Mouse (Mus musculus): ENCODE results near the gene Dmkn. TPM values are rescaled to one million over a fixed set of nuclear protein-coding genes. Genes with fewer than 3 reads are reported as not detected.

Dmkn gene
- polyA plus RNA-seq, 1 experiment: 0.99 TPM

GRCm38 (mm10) chr7:30787377-30788022 lies 23.9 kb downstream of the Dmkn start, which contains the start of gene Krtdap:
Gene Krtdap, plus strand, starts transcription at chr7:30787896.
- H3K9me3 ChIP-seq (replicated peaks; ENCODE audit: control insufficient read depth, insufficient read depth, low read length, poor library complexity, severe bottlenecking): no peaks in the 10 kb centered on the region
- no peaks in the 10 kb centered on the region for H3K36me3 ChIP-seq (ENCODE audit: control insufficient read depth, insufficient read depth, low read length, poor library complexity, severe bottlenecking)
- no peak within 1 kb of the TSS for H3K4me3 ChIP-seq (ENCODE audit: low read depth, low read length)
- H3K9ac ChIP-seq (ENCODE audit: low read depth, poor library complexity, severe bottlenecking): no peak within 1 kb of the TSS
- no peak within 1 kb of the TSS for H3K27ac ChIP-seq (ENCODE audit: insufficient read depth, low read length)
- TF ChIP-seq POLR2A (IDR thresholded peaks at IDR 0.05; ENCODE audit: insufficient read depth, low read length) (no peak), EP300 (IDR thresholded peaks at IDR 0.05; ENCODE audit: insufficient read depth, low read depth, low read length) (no peak), CTCF (IDR thresholded peaks at IDR 0.05; ENCODE audit: low read depth, low read length) (no peak)
- peaks cover 9% of the 10 kb centered on the region for H3K4me1 ChIP-seq (ENCODE audit: control insufficient read depth, insufficient read depth, low read length)
- no peaks in the 10 kb centered on the region for H3K27me3 ChIP-seq (ENCODE audit: control insufficient read depth, insufficient read depth, low read length, poor library complexity, severe bottlenecking)

- Histone ChIP-seq H3K9me3 (replicated peaks; ENCODE audit: control insufficient read depth, insufficient read depth, low read length, poor library complexity, severe bottlenecking) (no peaks in the 10 kb centered on the region), H3K4me1 (ENCODE audit: control insufficient read depth, insufficient read depth, low read length) (peaks cover 9% of the 10 kb centered on the region), H3K4me3 (ENCODE audit: low read depth, low read length) (no peak overlapping the region), H3K36me3 (ENCODE audit: control insufficient read depth, insufficient read depth, low read length, poor library complexity, severe bottlenecking) (no peaks in the 10 kb centered on the region), H3K27ac (ENCODE audit: insufficient read depth, low read length) (no peak overlapping the region), H3K9ac (ENCODE audit: low read depth, poor library complexity, severe bottlenecking) (no peak overlapping the region), H3K27me3 (ENCODE audit: control insufficient read depth, insufficient read depth, low read length, poor library complexity, severe bottlenecking) (no peaks in the 10 kb centered on the region)
- TF ChIP-seq EP300 (IDR thresholded peaks at IDR 0.05; ENCODE audit: insufficient read depth, low read depth, low read length): no peak
These were observed 26.6 kb downstream of the Dmkn start for GRCm38 (mm10) chr7:30790141-30790540.

- Histone ChIP-seq H3K27ac (ENCODE audit: insufficient read depth, low read length) (no peak overlapping the region), H3K9me3 (replicated peaks; ENCODE audit: control insufficient read depth, insufficient read depth, low read length, poor library complexity, severe bottlenecking) (no peaks in the 10 kb centered on the region), H3K9ac (ENCODE audit: low read depth, poor library complexity, severe bottlenecking) (peak overlapping the region; percentile 63; the same call in 1 of the 2 replicates), H3K27me3 (ENCODE audit: control insufficient read depth, insufficient read depth, low read length, poor library complexity, severe bottlenecking) (no peaks in the 10 kb centered on the region), H3K4me1 (ENCODE audit: control insufficient read depth, insufficient read depth, low read length) (peaks cover 4% of the 10 kb centered on the region), H3K36me3 (ENCODE audit: control insufficient read depth, insufficient read depth, low read length, poor library complexity, severe bottlenecking) (no peaks in the 10 kb centered on the region), H3K4me3 (ENCODE audit: low read depth, low read length) (peak overlapping the region; percentile 43; the same call in 1 of the 2 replicates)
- no peak for TF ChIP-seq CTCF (IDR thresholded peaks at IDR 0.05; ENCODE audit: low read depth, low read length)
- TF ChIP-seq EP300 (IDR thresholded peaks at IDR 0.05; ENCODE audit: insufficient read depth, low read depth, low read length): no peak
- no peak for TF ChIP-seq POLR2A (IDR thresholded peaks at IDR 0.05; ENCODE audit: insufficient read depth, low read length)
These were observed 28.4 kb downstream of the Dmkn start for GRCm38 (mm10) chr7:30791921-30792320.

- Histone ChIP-seq H3K27ac (ENCODE audit: insufficient read depth, low read length) (no peak overlapping the region), H3K9me3 (replicated peaks; ENCODE audit: control insufficient read depth, insufficient read depth, low read length, poor library complexity, severe bottlenecking) (0 out of 2 replicates have a peak, but pooled peaks cover 4% of the 10 kb centered on the region), H3K9ac (ENCODE audit: low read depth, poor library complexity, severe bottlenecking) (no peak overlapping the region), H3K4me1 (ENCODE audit: control insufficient read depth, insufficient read depth, low read length) (peaks cover 2% of the 10 kb centered on the region), H3K36me3 (ENCODE audit: control insufficient read depth, insufficient read depth, low read length, poor library complexity, severe bottlenecking) (no peaks in the 10 kb centered on the region), H3K27me3 (ENCODE audit: control insufficient read depth, insufficient read depth, low read length, poor library complexity, severe bottlenecking) (no peaks in the 10 kb centered on the region), H3K4me3 (ENCODE audit: low read depth, low read length) (no peak overlapping the region)
- no peak for TF ChIP-seq EP300 (IDR thresholded peaks at IDR 0.05; ENCODE audit: insufficient read depth, low read depth, low read length)
- TF ChIP-seq CTCF (IDR thresholded peaks at IDR 0.05; ENCODE audit: low read depth, low read length): no peak
- no peak for TF ChIP-seq POLR2A (IDR thresholded peaks at IDR 0.05; ENCODE audit: insufficient read depth, low read length)
These were observed 31.4 kb downstream of the Dmkn start for GRCm38 (mm10) chr7:30794921-30795320.

GRCm38 (mm10) chr7:30796790-30797189 lies 33.2 kb downstream of the Dmkn start:
- Histone ChIP-seq H3K4me1 (ENCODE audit: control insufficient read depth, insufficient read depth, low read length) (no peaks in the 10 kb centered on the region), H3K36me3 (ENCODE audit: control insufficient read depth, insufficient read depth, low read length, poor library complexity, severe bottlenecking) (no peaks in the 10 kb centered on the region), H3K9me3 (replicated peaks; ENCODE audit: control insufficient read depth, insufficient read depth, low read length, poor library complexity, severe bottlenecking) (peaks cover 11% of the 10 kb centered on the region; the same call in 1 of the 2 replicates), H3K4me3 (ENCODE audit: low read depth, low read length) (no peak overlapping the region), H3K9ac (ENCODE audit: low read depth, poor library complexity, severe bottlenecking) (no peak overlapping the region), H3K27me3 (ENCODE audit: control insufficient read depth, insufficient read depth, low read length, poor library complexity, severe bottlenecking) (no peaks in the 10 kb centered on the region), H3K27ac (ENCODE audit: insufficient read depth, low read length) (no peak overlapping the region)
- TF ChIP-seq CTCF (IDR thresholded peaks at IDR 0.05; ENCODE audit: low read depth, low read length) (no peak), POLR2A (IDR thresholded peaks at IDR 0.05; ENCODE audit: insufficient read depth, low read length) (no peak), EP300 (IDR thresholded peaks at IDR 0.05; ENCODE audit: insufficient read depth, low read depth, low read length) (no peak)

- Histone ChIP-seq H3K4me3 (ENCODE audit: low read depth, low read length) (no peak overlapping the region), H3K9me3 (replicated peaks; ENCODE audit: control insufficient read depth, insufficient read depth, low read length, poor library complexity, severe bottlenecking) (peaks cover 11% of the 10 kb centered on the region; the same call in 1 of the 2 replicates), H3K36me3 (ENCODE audit: control insufficient read depth, insufficient read depth, low read length, poor library complexity, severe bottlenecking) (no peaks in the 10 kb centered on the region), H3K4me1 (ENCODE audit: control insufficient read depth, insufficient read depth, low read length) (no peaks in the 10 kb centered on the region), H3K9ac (ENCODE audit: low read depth, poor library complexity, severe bottlenecking) (no peak overlapping the region), H3K27ac (ENCODE audit: insufficient read depth, low read length) (no peak overlapping the region), H3K27me3 (ENCODE audit: control insufficient read depth, insufficient read depth, low read length, poor library complexity, severe bottlenecking) (no peaks in the 10 kb centered on the region)
- no peak for TF ChIP-seq CTCF (IDR thresholded peaks at IDR 0.05; ENCODE audit: low read depth, low read length)
- no peak for TF ChIP-seq EP300 (IDR thresholded peaks at IDR 0.05; ENCODE audit: insufficient read depth, low read depth, low read length)
- TF ChIP-seq POLR2A (IDR thresholded peaks at IDR 0.05; ENCODE audit: insufficient read depth, low read length): no peak
These were observed 37.1 kb downstream of the Dmkn start for GRCm38 (mm10) chr7:30800653-30801052.

Measured in ES-Bruce4 (cell line).